Comparison of ENCODE assay signal across 8 mouse cellular contexts in genomic region chr17:66077437-66077850, GRCm38 (mm10). TPM values are rescaled to one million over a fixed set of nuclear protein-coding genes. Genes with fewer than 3 reads are reported as not detected.
DNase-seq lines count a peak whose midpoint lies in the region; ATAC-seq and TF ChIP-seq lines count a peak whose summit lies in the region.

No protein-coding gene starts in this region.

- H3K4me3 ChIP-seq in heart, embryonic 16.5 days (ENCODE audit: low read length), result peak overlapping the region; percentile 91
- H3K4me3 ChIP-seq in forebrain, embryonic 15.5 days, result peak overlapping the region; percentile 81
- peak overlapping the region; percentile 88 for H3K4me3 ChIP-seq in liver, postnatal 0 days (ENCODE audit: low read depth, low read length)

- no peaks in the 10 kb centered on the region for H3K27me3 ChIP-seq in heart, embryonic 16.5 days (ENCODE audit: control insufficient read depth, insufficient read depth, low read length)
- no peaks in the 10 kb centered on the region for H3K27me3 ChIP-seq in forebrain, embryonic 15.5 days
- no peaks in the 10 kb centered on the region for H3K27me3 ChIP-seq in liver, postnatal 0 days (ENCODE audit: insufficient read depth, low read length)

- intact Hi-C loops in heart, postnatal 25 days (cut with DNase I), result loop anchor here (2.0 kb wide), 1 partner anchor 23 kb away; the partner anchor contains the start of gene Ndufv2

- peaks cover 19% of the 10 kb centered on the region for H3K36me3 ChIP-seq in heart, embryonic 16.5 days (ENCODE audit: control insufficient read depth, insufficient read depth)
- H3K36me3 ChIP-seq in forebrain, embryonic 15.5 days, result peaks cover 28% of the 10 kb centered on the region
- peaks cover 20% of the 10 kb centered on the region for H3K36me3 ChIP-seq in liver, postnatal 0 days (replicated peaks; ENCODE audit: insufficient read depth, low read length)

- no peak for TF ChIP-seq CTCF in liver, postnatal 0 days (IDR thresholded peaks at IDR 0.05; ENCODE audit: low read depth)

- H3K27ac ChIP-seq in heart, embryonic 16.5 days (ENCODE audit: low read length), result peak overlapping the region; percentile 91
- H3K27ac ChIP-seq in forebrain, embryonic 15.5 days (replicated peaks), result peak overlapping the region; percentile 94
- peak overlapping the region; percentile 98 for H3K27ac ChIP-seq in liver, postnatal 0 days (ENCODE audit: low read depth)

- TF ChIP-seq EP300 in liver, postnatal 0 days (IDR thresholded peaks at IDR 0.05; ENCODE audit: low read depth), result no peak

- peak; percentile 68 for ATAC-seq in heart, embryonic 16.5 days (replicated peaks; ENCODE audit: extremely low read depth, insufficient read depth, low FRiP score)
- ATAC-seq in forebrain, embryonic 15.5 days (replicated peaks), result peak; percentile 75
- peak; percentile 39 for ATAC-seq in liver, postnatal 0 days

- H3K9me3 ChIP-seq in heart, embryonic 16.5 days (replicated peaks; ENCODE audit: control insufficient read depth, low read length), result no peaks in the 10 kb centered on the region
- no peaks in the 10 kb centered on the region for H3K9me3 ChIP-seq in forebrain, embryonic 15.5 days
- H3K9me3 ChIP-seq in liver, postnatal 0 days (ENCODE audit: low read length), result no peaks in the 10 kb centered on the region

- peaks cover 13% of the 10 kb centered on the region for H3K4me1 ChIP-seq in heart, embryonic 16.5 days (ENCODE audit: control insufficient read depth, insufficient read depth, low read length)
- H3K4me1 ChIP-seq in forebrain, embryonic 15.5 days, result peaks cover 27% of the 10 kb centered on the region
- peaks cover 6% of the 10 kb centered on the region; the same call in 1 of the 2 replicates for H3K4me1 ChIP-seq in liver, postnatal 0 days (ENCODE audit: insufficient read depth)

- WGBS in heart, embryonic 16.5 days, result under 1% methylated on average over 23 of the region's 23 CpGs
- under 1% methylated on average over 23 of the region's 23 CpGs for WGBS in forebrain, embryonic 15.5 days
- 1% methylated on average over 23 of the region's 23 CpGs for WGBS in liver, postnatal 0 days (ENCODE audit: insufficient replicate concordance)

- peak overlapping the region; percentile 79 for H3K4me2 ChIP-seq in heart, embryonic 16.5 days (ENCODE audit: low read depth, low read length)
- H3K4me2 ChIP-seq in forebrain, embryonic 15.5 days (replicated peaks), result peak overlapping the region; percentile 72
- peak overlapping the region; percentile 79 for H3K4me2 ChIP-seq in liver, postnatal 0 days (ENCODE audit: low read depth, low read length)

- DNase-seq in heart, postnatal 25 days (ENCODE audit: low spot score), result no peak
- DNase-seq in MEL-GATA-1-ER (ENCODE audit: extremely low read depth, low read depth), result peak; percentile 30
- DNase-seq in liver, postnatal 0 days, result no peak
- no peak for DNase-seq in ovary, postnatal 10 days (ENCODE audit: low spot score)
- no peak for DNase-seq in adrenal gland, postnatal 4 days (ENCODE audit: low spot score in 2 of 2)
- no peak for DNase-seq in right cerebral cortex, postnatal 36 days (ENCODE audit: low spot score in 2 of 2)

- H3K9ac ChIP-seq in heart, embryonic 16.5 days (ENCODE audit: low read length), result peak overlapping the region; percentile 85
- peak overlapping the region; percentile 70 for H3K9ac ChIP-seq in forebrain, embryonic 15.5 days (replicated peaks)
- peak overlapping the region; percentile 82 for H3K9ac ChIP-seq in liver, postnatal 0 days (replicated peaks)

RNA-seq across cellular contexts. Expression of gene Ankrd12, which starts 0.6 kb away (rescaled TPM):
- polyA plus RNA-seq in heart, embryonic 16.5 days (2015; fragmentation: Nextera tagmentation; extraction: Ambion mirVana), result 19.3 and 21.5 TPM in 2 replicates
- 10 to 100 TPM; 15.8 to 22.5 TPM for total RNA-seq in heart, postnatal 25 days (2021)
- 125 and 135 TPM in 2 replicates for polyA plus RNA-seq in forebrain, embryonic 15.5 days (2015; fragmentation: Nextera tagmentation; extraction: Ambion mirVana)
- 7.9 and 8.2 TPM in 2 replicates for polyA plus RNA-seq in liver, postnatal 0 days (2015; fragmentation: Nextera tagmentation; extraction: Ambion mirVana)
- total RNA-seq in adrenal gland, postnatal 4 days (2021), result 10 to 100 TPM; 25.8 to 31.0 TPM

RNA-seq across cellular contexts. Expression of gene Ndufv2, which starts 23.9 kb away (rescaled TPM):
- polyA plus RNA-seq in heart, embryonic 16.5 days (2015; fragmentation: Nextera tagmentation; extraction: Ambion mirVana), result 721 and 751 TPM in 2 replicates
- total RNA-seq in heart, postnatal 25 days (2021), result 1,000 to 10,000 TPM; 1,243 to 1,263 TPM
- polyA plus RNA-seq in forebrain, embryonic 15.5 days (2015; fragmentation: Nextera tagmentation; extraction: Ambion mirVana), result 322 and 326 TPM in 2 replicates
- polyA plus RNA-seq in liver, postnatal 0 days (2015; fragmentation: Nextera tagmentation; extraction: Ambion mirVana), result 286 and 297 TPM in 2 replicates
- total RNA-seq in adrenal gland, postnatal 4 days (2021), result 100 to 1,000 TPM; 309 to 324 TPM

RNA-seq across cellular contexts. Expression of gene Washc1, which starts 33.9 kb away (rescaled TPM):
- polyA plus RNA-seq in heart, embryonic 16.5 days (2015; fragmentation: Nextera tagmentation; extraction: Ambion mirVana), result 31.6 and 32.0 TPM in 2 replicates
- total RNA-seq in heart, postnatal 25 days (2021), result 10 to 100 TPM; 21.0 to 21.8 TPM
- 43.6 and 48.5 TPM in 2 replicates for polyA plus RNA-seq in forebrain, embryonic 15.5 days (2015; fragmentation: Nextera tagmentation; extraction: Ambion mirVana)
- polyA plus RNA-seq in liver, postnatal 0 days (2015; fragmentation: Nextera tagmentation; extraction: Ambion mirVana), result 12.0 and 13.2 TPM in 2 replicates
- total RNA-seq in adrenal gland, postnatal 4 days (2021), result 10 to 100 TPM; 53.4 to 54.3 TPM

RNA-seq across cellular contexts. Expression of gene Ddx11, which starts 45.9 kb away (rescaled TPM):
- polyA plus RNA-seq in heart, embryonic 16.5 days (2015; fragmentation: Nextera tagmentation; extraction: Ambion mirVana), result 10.4 and 11.0 TPM in 2 replicates
- total RNA-seq in heart, postnatal 25 days (2021), result 1 to 10 TPM; 1.4 TPM
- polyA plus RNA-seq in forebrain, embryonic 15.5 days (2015; fragmentation: Nextera tagmentation; extraction: Ambion mirVana), result 9.2 and 11.7 TPM in 2 replicates
- polyA plus RNA-seq in liver, postnatal 0 days (2015; fragmentation: Nextera tagmentation; extraction: Ambion mirVana), result 1.9 and 2.0 TPM in 2 replicates
- 10 to 100 TPM; 15.6 to 15.7 TPM for total RNA-seq in adrenal gland, postnatal 4 days (2021)
